Mouse (Mus musculus): Measurements from ENCODE around the gene Lman2. TPM values are rescaled to one million over a fixed set of nuclear protein-coding genes. Genes with fewer than 3 reads are reported as not detected.
A peak's percentile ranks its signal among the peaks of the same experiment; 100 is the strongest.

Gene Lman2
- polyA plus RNA-seq, 1 experiment, result 66.9 TPM

- no peak overlapping the region for H3K27ac ChIP-seq (ENCODE audit: insufficient read depth, low read length)
- H3K4me1 ChIP-seq (ENCODE audit: control insufficient read depth, insufficient read depth, low read length), result peaks cover 22% of the 10 kb centered on the region
- peak overlapping the region; percentile 80 for H3K4me3 ChIP-seq (ENCODE audit: insufficient read depth, low read length)
- TF ChIP-seq CTCF (IDR thresholded peaks at IDR 0.05; ENCODE audit: borderline replicate concordance, insufficient read depth, low read length) (no peak), POLR2A (IDR thresholded peaks at IDR 0.05; ENCODE audit: low read depth, low read length) (no peak)
Measured at GRCm38 (mm10) chr13:55328641-55329040, 33.9 kb downstream of the Lman2 start.

DNA sequence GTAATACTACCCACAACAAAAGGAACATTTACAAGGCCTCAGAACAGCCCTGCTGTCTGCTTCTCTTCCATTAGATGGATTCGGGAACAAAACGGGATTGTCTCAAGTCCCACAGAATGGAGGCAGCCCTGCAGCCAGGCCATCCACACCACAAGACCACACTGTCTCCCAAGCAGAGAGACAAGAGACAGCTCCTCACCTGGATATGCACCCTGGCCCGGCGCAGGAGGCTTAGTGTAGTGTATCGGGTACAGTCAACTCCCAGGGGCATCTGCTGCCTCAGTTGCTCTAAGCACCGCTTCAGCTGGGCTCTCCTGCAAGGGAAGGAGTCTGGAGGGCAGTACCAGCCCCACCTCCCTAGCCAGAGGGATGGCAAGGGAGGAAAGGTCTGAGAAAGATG is 34.4 kb downstream of the Lman2 start:
- TF ChIP-seq CTCF (IDR thresholded peaks at IDR 0.05; ENCODE audit: borderline replicate concordance, insufficient read depth, low read length) (no peak), POLR2A (IDR thresholded peaks at IDR 0.05; ENCODE audit: low read depth, low read length) (no peak)
- Histone ChIP-seq H3K4me1 (ENCODE audit: control insufficient read depth, insufficient read depth, low read length) (peaks cover 22% of the 10 kb centered on the region), H3K27ac (ENCODE audit: insufficient read depth, low read length) (no peak overlapping the region), H3K4me3 (ENCODE audit: insufficient read depth, low read length) (no peak overlapping the region)

DNA sequence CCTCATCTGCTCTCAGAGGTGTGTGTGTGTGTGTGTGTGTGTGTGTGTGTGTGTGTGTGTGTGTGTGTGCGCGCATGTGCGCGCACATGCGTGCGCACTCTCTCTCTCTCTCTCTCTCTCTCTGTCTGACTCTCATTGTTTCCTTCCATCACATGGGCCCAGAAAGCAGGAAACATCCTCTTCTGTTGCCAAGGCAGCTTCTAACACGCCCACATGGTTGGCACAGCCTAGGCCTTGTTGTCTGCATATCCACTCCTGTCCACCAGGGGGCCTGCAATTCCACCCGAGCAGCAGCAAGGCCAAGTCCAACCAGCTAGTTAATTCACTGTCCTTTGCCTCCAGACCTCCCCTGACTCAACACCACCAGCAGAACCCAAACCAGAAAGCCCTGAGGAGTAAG is 35.0 kb downstream of the Lman2 start:
- H3K4me1 ChIP-seq (ENCODE audit: control insufficient read depth, insufficient read depth, low read length), result peaks cover 22% of the 10 kb centered on the region

GRCm38 (mm10) chr13:55327169-55327568 is 35.4 kb downstream of the Lman2 start:
- H3K4me3 ChIP-seq (ENCODE audit: insufficient read depth, low read length), result no peak overlapping the region
- peaks cover 21% of the 10 kb centered on the region for H3K4me1 ChIP-seq (ENCODE audit: control insufficient read depth, insufficient read depth, low read length)
- no peak overlapping the region for H3K27ac ChIP-seq (ENCODE audit: insufficient read depth, low read length)
- TF ChIP-seq POLR2A (IDR thresholded peaks at IDR 0.05; ENCODE audit: low read depth, low read length), result no peak
- TF ChIP-seq CTCF (IDR thresholded peaks at IDR 0.05; ENCODE audit: borderline replicate concordance, insufficient read depth, low read length), result no peak

More for the DNA sequence above, 35.0 kb downstream of the Lman2 start:
- TF ChIP-seq CTCF (IDR thresholded peaks at IDR 0.05; ENCODE audit: borderline replicate concordance, insufficient read depth, low read length), result peak; percentile 84
- TF ChIP-seq POLR2A (IDR thresholded peaks at IDR 0.05; ENCODE audit: low read depth, low read length), result no peak
- H3K4me3 ChIP-seq (ENCODE audit: insufficient read depth, low read length), result no peak overlapping the region
- H3K27ac ChIP-seq (ENCODE audit: insufficient read depth, low read length), result no peak overlapping the region

GRCm38 (mm10) chr13:55325596-55325995 is 37.0 kb downstream of the Lman2 start:
- TF ChIP-seq CTCF (IDR thresholded peaks at IDR 0.05; ENCODE audit: borderline replicate concordance, insufficient read depth, low read length), result no peak
- TF ChIP-seq POLR2A (IDR thresholded peaks at IDR 0.05; ENCODE audit: low read depth, low read length), result no peak
- H3K4me3 ChIP-seq (ENCODE audit: insufficient read depth, low read length), result no peak overlapping the region

DNA sequence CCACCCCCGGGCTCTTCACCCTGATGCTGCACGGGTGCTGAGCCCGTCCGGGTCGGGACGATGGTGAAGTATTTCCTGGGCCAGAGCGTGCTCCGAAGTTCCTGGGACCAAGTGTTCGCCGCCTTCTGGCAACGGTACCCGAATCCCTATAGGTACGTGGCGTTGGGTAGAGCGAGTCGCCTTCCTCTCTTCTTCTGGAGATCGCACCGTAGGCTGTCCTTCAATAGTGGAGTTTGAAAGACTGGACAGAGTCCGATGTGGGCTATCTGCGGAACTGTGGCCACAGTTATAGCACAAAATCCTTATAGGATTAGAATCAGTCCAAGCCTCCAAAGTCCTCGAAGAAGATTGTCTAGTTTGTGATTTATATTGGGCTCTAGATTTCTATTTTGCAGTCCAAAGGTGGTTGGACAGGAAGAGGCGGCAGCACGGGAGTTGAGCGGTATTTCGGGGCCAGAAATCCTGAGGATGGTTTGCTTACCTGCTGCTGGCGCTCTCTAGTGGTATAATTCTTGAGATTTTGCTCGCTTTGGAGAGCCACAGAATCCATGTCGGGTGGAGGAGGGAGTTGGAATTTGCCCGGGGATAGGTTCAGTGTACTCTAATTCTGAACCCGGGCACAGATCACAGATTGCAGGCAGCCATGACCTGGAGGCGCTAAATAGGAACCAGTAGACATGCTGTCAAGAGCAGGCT is 40.3 kb downstream of the Lman2 start:
- Histone ChIP-seq H3K4me3 (ENCODE audit: insufficient read depth, low read length) (peak overlapping the region; percentile 96), H3K27ac (ENCODE audit: insufficient read depth, low read length) (peak overlapping the region; percentile 77), H3K4me1 (ENCODE audit: control insufficient read depth, insufficient read depth, low read length) (peaks cover 8% of the 10 kb centered on the region; the same call in 1 of the 2 replicates)
- TF ChIP-seq CTCF (IDR thresholded peaks at IDR 0.05; ENCODE audit: borderline replicate concordance, insufficient read depth, low read length), result no peak
- no peak for TF ChIP-seq POLR2A (IDR thresholded peaks at IDR 0.05; ENCODE audit: low read depth, low read length)

More at GRCm38 (mm10) chr13:55325596-55325995, 37.0 kb downstream of the Lman2 start:
- H3K4me1 ChIP-seq (ENCODE audit: control insufficient read depth, insufficient read depth, low read length), result peaks cover 12% of the 10 kb centered on the region; the same call in 1 of the 2 replicates
- no peak overlapping the region for H3K27ac ChIP-seq (ENCODE audit: insufficient read depth, low read length)

- peak within 1 kb of the TSS; percentile 96 for H3K4me3 ChIP-seq (ENCODE audit: insufficient read depth, low read length)
- no peak for TF ChIP-seq CTCF (IDR thresholded peaks at IDR 0.05; ENCODE audit: borderline replicate concordance, insufficient read depth, low read length)
- TF ChIP-seq POLR2A (IDR thresholded peaks at IDR 0.05; ENCODE audit: low read depth, low read length), result peak; percentile 83
- peak within 1 kb of the TSS; percentile 77 for H3K27ac ChIP-seq (ENCODE audit: insufficient read depth, low read length)
- peaks cover 4% of the 10 kb centered on the region; the same call in 1 of the 2 replicates for H3K4me1 ChIP-seq (ENCODE audit: control insufficient read depth, insufficient read depth, low read length)
Measured at GRCm38 (mm10) chr13:55321434-55322129, 41.0 kb downstream of the Lman2 start, which contains the start of gene Rab24. Gene Rab24, minus strand, starts transcription at chr13:55321946.

- TF ChIP-seq CTCF (IDR thresholded peaks at IDR 0.05; ENCODE audit: borderline replicate concordance, insufficient read depth, low read length) (no peak), POLR2A (IDR thresholded peaks at IDR 0.05; ENCODE audit: low read depth, low read length) (no peak)
- H3K27ac ChIP-seq (ENCODE audit: insufficient read depth, low read length), result no peak within 1 kb of the TSS
- peak within 1 kb of the TSS; percentile 96 for H3K4me3 ChIP-seq (ENCODE audit: insufficient read depth, low read length)
- H3K4me1 ChIP-seq (ENCODE audit: control insufficient read depth, insufficient read depth, low read length), result peaks cover 4% of the 10 kb centered on the region; the same call in 1 of the 2 replicates
Measured at GRCm38 (mm10) chr13:55319931-55320533, 42.6 kb downstream of the Lman2 start, which contains the start of gene Prelid1. Gene Prelid1, plus strand, starts transcription at chr13:55320500.

- Histone ChIP-seq H3K4me3 (ENCODE audit: insufficient read depth, low read length) (no peak overlapping the region), H3K27ac (ENCODE audit: insufficient read depth, low read length) (no peak overlapping the region), H3K4me1 (ENCODE audit: control insufficient read depth, insufficient read depth, low read length) (no peaks in the 10 kb centered on the region)
- TF ChIP-seq CTCF (IDR thresholded peaks at IDR 0.05; ENCODE audit: borderline replicate concordance, insufficient read depth, low read length), result no peak
- no peak for TF ChIP-seq POLR2A (IDR thresholded peaks at IDR 0.05; ENCODE audit: low read depth, low read length)
Measured at GRCm38 (mm10) chr13:55318351-55318750, 44.2 kb downstream of the Lman2 start.

All from embryonic fibroblast, embryonic 13.5 days (primary cell).